Mouse (Mus musculus) embryo, embryonic 10.5 days (tissue): Measurements from ENCODE around the gene Defb26.

Experiments used
- DNase-seq: peaks from one replicate; pipeline ENCODE4 v3.0.0-alpha.2; 2015; ENCODE audit warnings: low spot score

Gene Defb26

DNA sequence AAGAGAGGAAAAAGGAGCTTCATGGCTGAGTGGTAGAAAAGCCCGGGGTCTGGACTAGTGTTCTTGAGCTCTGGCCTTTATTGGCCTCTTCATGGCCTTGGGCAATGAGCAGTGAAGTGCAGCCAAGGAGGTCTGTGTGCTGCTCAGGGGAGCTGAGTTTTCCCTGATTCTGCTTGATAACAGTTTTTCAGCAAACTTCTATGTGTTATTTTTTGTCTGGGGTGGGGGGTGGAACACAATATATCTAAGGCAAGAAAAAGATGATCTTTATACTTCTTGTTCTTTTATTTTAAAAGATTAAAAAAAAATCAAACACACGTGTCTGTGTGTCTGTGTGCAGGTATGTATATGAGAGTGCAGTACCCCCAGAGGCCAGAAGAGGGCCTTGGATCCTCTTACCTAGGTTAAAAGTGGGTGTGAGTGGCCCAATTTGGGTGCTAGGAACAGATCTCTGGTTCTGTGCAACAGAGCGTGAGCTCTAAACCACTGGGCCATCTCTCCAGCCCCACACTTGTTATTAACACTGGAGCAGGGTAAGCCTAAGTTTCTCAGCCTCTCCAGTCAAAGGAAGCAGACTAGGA, 46.8 kb downstream of the Defb26 start, which contains the start of gene Defb23:
Gene Defb23, minus strand, starts transcription at position 51 of the 581 bp plus-strand sequence.
- no peak for DNase-seq

DNA sequence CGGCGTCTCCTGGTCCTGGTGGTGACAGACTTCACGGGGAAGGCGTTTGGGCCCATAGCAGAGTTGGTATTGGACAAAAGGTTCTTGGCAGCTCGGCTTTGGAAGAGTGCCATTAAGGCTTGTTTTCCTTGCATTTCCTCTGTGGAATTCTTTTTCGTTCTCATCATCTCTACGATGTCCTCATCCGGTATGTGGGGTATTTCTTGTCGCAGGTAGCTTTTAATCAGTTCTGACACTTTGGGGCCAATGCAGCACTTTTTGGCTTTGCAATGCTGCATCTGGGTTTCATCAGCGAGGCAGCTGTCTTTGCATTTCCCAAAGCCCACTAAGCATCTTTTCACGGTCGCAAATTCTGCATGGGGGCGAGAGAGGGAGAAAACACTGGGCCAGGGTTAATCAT, 52.3 kb downstream of the Defb26 start:
- no peak for DNase-seq
